Mouse (Mus musculus) embryo, embryonic 9.5 days (tissue): ENCODE data around the gene Paf1.
A peak's percentile ranks its signal among the peaks of the same experiment; 100 is the strongest.

ENCODE experiments used
- DNase-seq: peaks from one replicate; pipeline ENCODE4 v3.0.0-alpha.2; 2017; ENCODE audit errors: extremely low spot score

The Paf1 gene

GRCm38 (mm10) chr7:28436271-28436904 lies 43.6 kb downstream of the Paf1 start:
- peak; percentile 100 for DNase-seq

- peak; percentile 85 for DNase-seq
These were observed 44.3 kb downstream of the Paf1 start, which contains the start of gene Gmfg for GRCm38 (mm10) chr7:28436932-28437570. Gene Gmfg, plus strand, starts transcription at chr7:28437447.

- DNase-seq = no peak
These were observed 45.2 kb downstream of the Paf1 start for GRCm38 (mm10) chr7:28437964-28438363.

- no peak for DNase-seq
These were observed 46.0 kb downstream of the Paf1 start for GRCm38 (mm10) chr7:28438771-28439170.

- no peak for DNase-seq
These were observed 48.0 kb downstream of the Paf1 start for GRCm38 (mm10) chr7:28440739-28441138.

GRCm38 (mm10) chr7:28441776-28442485 lies 49.2 kb downstream of the Paf1 start:
- no peak for DNase-seq

- DNase-seq = no peak
These were observed 49.9 kb downstream of the Paf1 start for GRCm38 (mm10) chr7:28442688-28443087.

- DNase-seq = no peak
These were observed 51.7 kb downstream of the Paf1 start for GRCm38 (mm10) chr7:28444344-28444974.

GRCm38 (mm10) chr7:28446446-28446845 lies 53.7 kb downstream of the Paf1 start:
- peak; percentile 79 for DNase-seq

- DNase-seq = peak; percentile 39
These were observed 54.5 kb downstream of the Paf1 start for GRCm38 (mm10) chr7:28447101-28447830.

- DNase-seq = no peak
These were observed 55.4 kb downstream of the Paf1 start for GRCm38 (mm10) chr7:28447865-28448820.
